ENCODE assay signal across 9 mouse cellular contexts in the genomic region with DNA sequence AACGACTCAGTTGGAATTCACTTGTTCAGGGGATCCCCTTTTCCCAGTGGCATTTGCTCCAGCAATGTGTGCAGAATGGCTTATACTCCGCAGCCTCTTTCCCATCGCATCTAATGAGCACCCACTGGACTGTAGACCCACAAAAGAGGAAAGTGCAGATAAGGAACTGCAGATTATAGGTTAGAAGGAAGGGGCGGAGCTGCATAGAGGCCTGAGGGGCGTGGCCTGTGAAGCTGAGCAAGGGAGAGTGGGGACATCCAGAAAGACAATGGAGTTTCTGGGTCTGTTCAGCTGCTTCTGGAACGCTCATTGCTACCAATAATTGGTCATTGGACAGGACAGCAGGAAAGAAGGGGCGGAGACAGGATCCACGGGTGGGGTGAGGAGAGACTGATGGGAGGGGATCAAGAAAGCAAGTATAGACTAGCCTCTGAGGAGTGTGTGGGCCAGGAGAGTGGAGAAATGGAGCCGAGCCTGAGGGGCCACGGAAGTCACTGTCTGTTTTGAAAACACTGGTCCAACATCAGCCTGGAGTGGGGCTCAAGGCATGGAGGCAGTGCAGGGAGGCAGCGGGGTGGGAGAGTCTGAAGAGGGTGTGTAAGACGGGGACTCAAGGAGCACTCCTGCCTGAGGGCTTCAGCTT. TPM values are rescaled to one million over a fixed set of nuclear protein-coding genes. Genes with fewer than 3 reads are reported as not detected.
DNase-seq lines count a peak whose midpoint lies in the region; ATAC-seq lines count a peak whose summit lies in the region.
"Had no signal": no experiment of that assay in that cellular context is flagged by ENCODE, and none has a peak within 500 bp of the region (broad histone marks: within the 10 kb centered on the region; RNA-seq: fewer than 3 reads in every experiment).

No protein-coding gene starts in this region.

- H3K9ac ChIP-seq in forebrain, embryonic 16.5 days (replicated peaks; ENCODE audit: low read depth, low read length), result no peak overlapping the region
- no peak overlapping the region for H3K9ac ChIP-seq in liver, embryonic 16.5 days (ENCODE audit: low read depth, low read length)
- no peak overlapping the region for H3K9ac ChIP-seq in midbrain, embryonic 16.5 days (ENCODE audit: low read depth, low read length)

- H3K4me1 ChIP-seq in forebrain, embryonic 10.5 days, result peaks cover 30% of the 10 kb centered on the region
- peaks cover 7% of the 10 kb centered on the region for H3K4me1 ChIP-seq in forebrain, embryonic 16.5 days (replicated peaks; ENCODE audit: control insufficient read depth, insufficient read depth, low read length)
- peaks cover 33% of the 10 kb centered on the region for H3K4me1 ChIP-seq in liver, embryonic 16.5 days (ENCODE audit: control insufficient read depth, low read depth, low read length)
- H3K4me1 ChIP-seq in midbrain, embryonic 16.5 days (ENCODE audit: control insufficient read depth, insufficient read depth, low read length), result peaks cover 6% of the 10 kb centered on the region

- no peaks in the 10 kb centered on the region for H3K27me3 ChIP-seq in forebrain, embryonic 10.5 days (ENCODE audit: poor library complexity, severe bottlenecking)
- H3K27me3 ChIP-seq in forebrain, embryonic 16.5 days (replicated peaks; ENCODE audit: control insufficient read depth, insufficient read depth, low read length), result no peaks in the 10 kb centered on the region
- H3K27me3 ChIP-seq in liver, embryonic 16.5 days (ENCODE audit: control insufficient read depth, insufficient read depth, low read depth, low read length), result no peaks in the 10 kb centered on the region
- H3K27me3 ChIP-seq in midbrain, embryonic 16.5 days (ENCODE audit: control insufficient read depth, insufficient read depth, low read depth, low read length), result no peaks in the 10 kb centered on the region
- H3K27me3 ChIP-seq: Patski had no signal

- H3K4me3 ChIP-seq in forebrain, embryonic 10.5 days, result no peak overlapping the region
- no peak overlapping the region for H3K4me3 ChIP-seq in forebrain, embryonic 16.5 days (replicated peaks; ENCODE audit: low read length)
- no peak overlapping the region for H3K4me3 ChIP-seq in liver, embryonic 16.5 days (ENCODE audit: low read depth, low read length)
- no peak overlapping the region for H3K4me3 ChIP-seq in midbrain, embryonic 16.5 days (ENCODE audit: low read depth, low read length)

- H3K27ac ChIP-seq in forebrain, embryonic 10.5 days, result peak overlapping the region; percentile 67
- H3K27ac ChIP-seq in forebrain, embryonic 16.5 days (ENCODE audit: low read length), result no peak overlapping the region
- peak overlapping the region; percentile 60 for H3K27ac ChIP-seq in liver, embryonic 16.5 days (ENCODE audit: low read length)
- no peak overlapping the region for H3K27ac ChIP-seq in midbrain, embryonic 16.5 days (ENCODE audit: low read length)

- DNase-seq in forebrain, embryonic 10.5 days (ENCODE audit: extremely low spot score, low spot score), result no peak
- DNase-seq in embryo, embryonic 10.5 days (ENCODE audit: low spot score), result peak; percentile 34
- DNase-seq in spleen, postnatal 36 days (ENCODE audit: low spot score in 2 of 2), result peak; percentile 79 to 82
- no peak for DNase-seq in frontal cortex, postnatal 14 days (ENCODE audit: low spot score in 2 of 2)

- WGBS in forebrain, embryonic 10.5 days, result 61% methylated on average over 12 of the region's 12 CpGs
- 58% methylated on average over 12 of the region's 12 CpGs for WGBS in forebrain, embryonic 16.5 days
- WGBS in liver, embryonic 16.5 days (ENCODE audit: insufficient replicate concordance), result 18% methylated on average over 12 of the region's 12 CpGs
- 70% methylated on average over 12 of the region's 12 CpGs for WGBS in midbrain, embryonic 16.5 days

- H3K36me3 ChIP-seq in forebrain, embryonic 10.5 days (replicated peaks), result no peaks in the 10 kb centered on the region
- no peaks in the 10 kb centered on the region for H3K36me3 ChIP-seq in forebrain, embryonic 16.5 days (ENCODE audit: control insufficient read depth, insufficient read depth)
- no peaks in the 10 kb centered on the region for H3K36me3 ChIP-seq in liver, embryonic 16.5 days (ENCODE audit: control insufficient read depth, insufficient read depth)
- H3K36me3 ChIP-seq in midbrain, embryonic 16.5 days (ENCODE audit: control insufficient read depth, insufficient read depth, low read length), result no peaks in the 10 kb centered on the region

- no peaks in the 10 kb centered on the region for H3K9me3 ChIP-seq in forebrain, embryonic 10.5 days
- H3K9me3 ChIP-seq in forebrain, embryonic 16.5 days (ENCODE audit: control insufficient read depth, low read length), result no peaks in the 10 kb centered on the region
- H3K9me3 ChIP-seq in liver, embryonic 16.5 days (replicated peaks; ENCODE audit: control insufficient read depth, low read length), result no peaks in the 10 kb centered on the region
- H3K9me3 ChIP-seq in midbrain, embryonic 16.5 days (replicated peaks; ENCODE audit: control insufficient read depth, low read length, poor library complexity, severe bottlenecking), result no peaks in the 10 kb centered on the region

- no peak for ATAC-seq in forebrain, embryonic 16.5 days
- no peak for ATAC-seq in liver, embryonic 16.5 days (ENCODE audit: low read depth)
- no peak for ATAC-seq in activated CD4-positive, CD25-positive, alpha-beta regulatory T cell, adult 4 months
- no peak for ATAC-seq in midbrain, embryonic 16.5 days
- ATAC-seq: Patski had no signal

- no peak overlapping the region for H3K4me2 ChIP-seq in forebrain, embryonic 16.5 days (ENCODE audit: low read length)
- peak overlapping the region; percentile 37 for H3K4me2 ChIP-seq in liver, embryonic 16.5 days (ENCODE audit: low read depth, low read length)
- no peak overlapping the region for H3K4me2 ChIP-seq in midbrain, embryonic 16.5 days (ENCODE audit: low read length)

RNA-seq across cellular contexts. Expression of gene Rcor1, which starts 3.8 kb away (rescaled TPM):
- polyA plus RNA-seq in forebrain, embryonic 10.5 days (2016; fragmentation: Nextera tagmentation; extraction: Ambion mirVana), result 7.0 and 8.4 TPM in 2 replicates
- polyA plus RNA-seq in forebrain, embryonic 16.5 days (2015; fragmentation: Nextera tagmentation; extraction: Ambion mirVana), result 7.6 and 8.3 TPM in 2 replicates
- polyA plus RNA-seq in liver, embryonic 16.5 days (2015; fragmentation: Nextera tagmentation; extraction: Ambion mirVana), result 4.1 and 4.4 TPM in 2 replicates
- polyA plus RNA-seq in activated CD4-positive, CD25-positive, alpha-beta regulatory T cell, adult 4 months (2017; shearing (Covaris generic)), result 10 to 100 TPM; 14.7 to 15.9 TPM
- polyA plus RNA-seq in midbrain, embryonic 16.5 days (2015; fragmentation: Nextera tagmentation; extraction: Ambion mirVana), result 4.4 and 5.3 TPM in 2 replicates

RNA-seq across cellular contexts. Expression of gene Ankrd9, which starts 56.5 kb away (rescaled TPM):
- 20.4 and 20.8 TPM in 2 replicates for polyA plus RNA-seq in forebrain, embryonic 10.5 days (2016; fragmentation: Nextera tagmentation; extraction: Ambion mirVana)
- 6.1 TPM in 2 replicates for polyA plus RNA-seq in forebrain, embryonic 16.5 days (2015; fragmentation: Nextera tagmentation; extraction: Ambion mirVana)
- polyA plus RNA-seq in liver, embryonic 16.5 days (2015; fragmentation: Nextera tagmentation; extraction: Ambion mirVana), result 54.7 and 55.9 TPM in 2 replicates
- 1 to 10 TPM in 1 of 2 experiments, under 1 TPM in 1; 0.74 to 1.2 TPM for polyA plus RNA-seq in activated CD4-positive, CD25-positive, alpha-beta regulatory T cell, adult 4 months (2017; shearing (Covaris generic))
- 7.0 and 7.1 TPM in 2 replicates for polyA plus RNA-seq in midbrain, embryonic 16.5 days (2015; fragmentation: Nextera tagmentation; extraction: Ambion mirVana)

Comparison
In these comparisons a context has a peak if more than half of its experiments do, and no peak if none do; other contexts are left out.
1. H3K27ac ChIP-seq: peak in forebrain, embryonic 10.5 days (single experiment) and liver, embryonic 16.5 days (single experiment); none in forebrain, embryonic 16.5 days (single experiment) and midbrain, embryonic 16.5 days (single experiment).
2. DNase-seq: peak in embryo, embryonic 10.5 days (single experiment) and spleen, postnatal 36 days (2 of 2); none in forebrain, embryonic 10.5 days (single experiment) and frontal cortex, postnatal 14 days (0 of 2).